Mouse (Mus musculus) B cell, adult (primary cell): Measurements from ENCODE around the gene Ndufb6. TPM values are rescaled to one million over a fixed set of nuclear protein-coding genes. Genes with fewer than 3 reads are reported as not detected.

Source experiments
- total RNA-seq: library from RNA; stranded (reverse); gene quantifications from 4 replicates; pipeline ENCODE4 v1.2.4, GENCODE M21; 2023; ENCODE audit not compliant: inconsistent age

Gene Ndufb6
- 27.5 to 32.0 TPM (median 29.3 TPM) in 4 replicates for total RNA-seq

DNA sequence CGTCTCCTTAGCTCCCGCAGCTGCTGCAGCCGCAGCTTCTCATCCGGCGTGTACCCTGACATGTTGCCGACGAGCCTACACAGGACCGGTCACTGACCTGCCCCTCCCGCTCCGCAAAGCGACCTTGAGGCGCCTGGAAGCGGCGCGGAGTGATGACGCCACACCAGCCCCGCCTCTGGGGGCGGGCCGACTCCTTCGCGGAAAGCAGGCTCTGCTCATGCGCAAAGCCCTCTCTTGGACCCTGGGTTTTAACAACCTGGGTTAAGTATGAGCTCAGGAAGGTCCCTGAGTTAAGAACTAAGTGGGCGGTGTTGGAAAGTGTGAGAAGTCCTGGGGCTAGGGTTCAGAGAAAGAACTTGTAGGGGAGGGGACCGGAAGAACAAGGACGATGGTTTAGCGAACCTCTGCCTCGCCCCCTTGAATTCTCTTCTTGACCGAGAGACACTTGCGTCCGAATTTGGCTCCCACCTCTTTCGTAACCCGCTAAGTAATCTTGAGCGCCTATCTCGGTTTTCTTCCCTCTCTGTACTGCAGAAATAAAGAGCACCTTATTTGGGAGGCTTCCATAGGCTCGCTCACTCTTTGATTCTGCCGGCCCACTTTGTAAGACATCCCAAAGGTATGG, at the start of gene Ndufb6:
Ndufb6 (minus strand) TSS at position 146 of the 625 bp plus-strand sequence.

DNA sequence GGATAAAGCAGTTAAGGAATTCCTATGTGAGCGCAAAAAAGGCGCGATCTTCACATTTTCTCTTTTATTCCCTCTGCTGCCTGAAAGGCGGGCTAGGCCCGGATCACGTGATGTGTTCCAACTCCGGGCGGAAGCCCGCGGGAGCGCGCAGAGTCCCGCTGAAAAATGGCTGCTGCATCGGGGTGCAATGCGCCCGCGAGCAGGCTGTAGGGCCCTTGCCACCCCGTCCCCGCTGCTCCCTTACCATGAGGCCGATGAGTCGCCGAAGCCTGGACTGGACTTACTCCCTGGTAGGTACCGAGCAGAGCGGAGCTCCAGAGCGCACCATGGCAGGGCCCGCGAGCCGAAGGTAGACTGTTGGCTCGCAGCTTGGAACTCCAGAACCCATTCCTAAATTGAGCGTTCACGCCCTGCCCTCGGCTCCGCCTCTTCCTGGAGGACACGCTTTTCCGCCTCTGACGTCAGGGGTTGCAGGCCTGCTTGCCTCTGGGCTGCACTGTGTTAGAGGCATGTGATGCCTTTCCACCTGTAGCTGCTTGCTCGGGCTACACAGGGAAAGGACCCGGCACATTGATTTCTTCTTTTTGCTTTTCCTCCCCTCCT, 9.7 kb downstream of the Ndufb6 start, which contains the start of the genes Smim27 and Topors:
Smim27 (plus strand) TSS at position 150 of the 603 bp plus-strand sequence.
Topors (minus strand) TSS at position 421 of the 603 bp plus-strand sequence.

DNA sequence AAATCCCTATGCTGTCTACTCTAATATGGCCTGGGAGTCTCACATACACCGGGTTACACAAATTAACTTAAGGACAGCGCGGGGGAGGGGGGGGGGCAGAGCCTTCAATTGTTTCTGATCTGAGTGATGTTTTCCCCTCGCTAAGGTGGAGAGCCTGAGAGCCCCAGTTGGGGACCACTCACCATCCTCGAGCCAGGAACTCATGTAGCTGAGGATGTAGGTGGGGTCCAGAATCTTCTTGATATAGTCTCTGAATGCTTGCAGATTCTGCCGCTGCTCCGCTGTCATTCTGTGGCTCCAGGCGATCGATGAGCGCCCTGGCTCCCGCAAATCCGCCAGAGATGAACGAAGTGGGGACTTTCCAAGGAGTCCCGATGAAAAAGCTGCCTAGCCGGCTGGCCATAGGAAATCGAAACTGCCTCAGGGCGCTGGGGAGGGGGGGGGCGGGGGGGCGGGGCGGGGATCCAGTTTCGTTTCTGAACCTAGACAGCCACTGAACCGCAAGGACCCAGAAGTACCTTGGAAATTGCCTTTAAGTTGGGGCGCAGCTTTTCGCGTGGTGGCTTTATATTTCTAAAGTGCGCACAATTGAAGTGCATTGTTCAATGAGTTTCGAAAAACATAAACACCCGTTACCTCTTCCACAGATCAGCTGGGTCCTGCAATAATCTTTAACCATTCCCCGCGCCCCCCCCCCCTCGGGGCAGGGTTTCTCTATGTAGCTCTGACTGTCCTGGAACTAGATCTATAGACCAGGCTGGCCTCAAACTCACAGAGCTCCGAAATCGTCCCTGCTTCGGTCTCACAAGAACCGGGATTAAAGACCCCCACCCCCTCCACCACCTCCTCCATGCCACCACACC, 39.6 kb downstream of the Ndufb6 start, which contains the start of gene Ddx58:
Ddx58 (minus strand) TSS at position 420 of the 863 bp plus-strand sequence.

Other genes starting within 250 kb of the Ndufb6 start
- gene Aco1, start 136.3 kb downstream of the Ndufb6 start, total RNA-seq: 16.1 to 20.6 TPM (median 18.3 TPM) in 4 replicates
- 91.2 to 102 TPM (median 102 TPM) in 4 replicates for gene Ddx58, start 39.6 kb downstream of the Ndufb6 start, total RNA-seq
- 36.9 to 48.1 TPM (median 40.3 TPM) in 4 replicates for gene Smim27, start 9.8 kb downstream of the Ndufb6 start, total RNA-seq
- gene Topors, start 9.6 kb downstream of the Ndufb6 start, total RNA-seq: 33.6 to 35.1 TPM (median 34.6 TPM) in 4 replicates
- not detected in 4 replicates for gene Tmem215, start 192.8 kb upstream of the Ndufb6 start, total RNA-seq